Mouse (Mus musculus) megakaryocyte, embryonic 14.5 days (primary cell): ENCODE results near the gene Lrrc56. TPM values are rescaled to one million over a fixed set of nuclear protein-coding genes. Genes with fewer than 3 reads are reported as not detected.
A peak's percentile ranks its signal among the peaks of the same experiment; 100 is the strongest.

Experiments
- H3K27me3 ChIP-seq: replicated peaks from 2 replicates; pipeline ENCODE3; 2012; ENCODE audit warnings: inconsistent platforms
- H3K36me3 ChIP-seq: replicated peaks from 2 replicates; pipeline ENCODE3; 2012; ENCODE audit warnings: low read length, inconsistent platforms, mixed read lengths
- H3K4me1 ChIP-seq: 2 replicates; pipeline ENCODE4 v1.6.1; 2012; ENCODE audit warnings: inconsistent platforms
- H3K4me3 ChIP-seq: replicated peaks from 2 replicates; pipeline ENCODE3; 2012; ENCODE audit warnings: moderate library complexity, mild to moderate bottlenecking, inconsistent platforms
- H3K9me3 ChIP-seq: 2 replicates; pipeline ENCODE4 v1.6.1; 2012; ENCODE audit warnings: inconsistent platforms
- FLI1 ChIP-seq: IDR thresholded peaks from 2 replicates; pipeline ENCODE4 v1.6.1; 2012; ENCODE audit warnings: low read length, inconsistent platforms, mixed read lengths
- GATA1 ChIP-seq: IDR thresholded peaks from 3 replicates; pipeline ENCODE4 v1.6.1; 2012; ENCODE audit warnings: mixed read lengths, low read length, inconsistent platforms, borderline replicate concordance
- polyA plus RNA-seq: library from polyadenylated mRNA; stranded (reverse); fragments of >175 nt; gene quantifications from 2 replicates; pipeline ENCODE4 v1.2.3, GENCODE M21; 2012; ENCODE audit warnings: low replicate concordance; ENCODE audit not compliant: insufficient read depth

The Lrrc56 gene
- polyA plus RNA-seq: 12.2 and 18.5 TPM in 2 replicates

GRCm38 (mm10) chr7:141193948-141194347, at the start of gene Lrrc56, which contains the start of gene Hras:
TSS of gene Lrrc56 (plus strand) at chr7:141194157.
TSS of gene Hras (minus strand) at chr7:141194005.
- TF ChIP-seq GATA1: no peak
- no peak for TF ChIP-seq FLI1
- Histone ChIP-seq H3K27me3 (no peaks in the 10 kb centered on the region), H3K4me3 (peak within 1 kb of the TSS; percentile 96), H3K36me3 (peaks cover 54% of the 10 kb centered on the region), H3K4me1 (peaks cover 56% of the 10 kb centered on the region), H3K9me3 (no peaks in the 10 kb centered on the region)

- Histone ChIP-seq H3K4me3 (peak overlapping the region; percentile 59), H3K36me3 (peaks cover 76% of the 10 kb centered on the region), H3K9me3 (no peaks in the 10 kb centered on the region), H3K27me3 (no peaks in the 10 kb centered on the region), H3K4me1 (peaks cover 72% of the 10 kb centered on the region)
- TF ChIP-seq FLI1 (no peak), GATA1 (no peak)
Observed at GRCm38 (mm10) chr7:141144650-141145049, 49.3 kb upstream of the Lrrc56 start.

GRCm38 (mm10) chr7:141145403-141145802, 48.6 kb upstream of the Lrrc56 start:
- no peaks in the 10 kb centered on the region for H3K9me3 ChIP-seq
- H3K4me3 ChIP-seq: peak overlapping the region; percentile 31
- H3K4me1 ChIP-seq: peaks cover 70% of the 10 kb centered on the region
- H3K27me3 ChIP-seq: no peaks in the 10 kb centered on the region
- TF ChIP-seq GATA1 (no peak), FLI1 (no peak)
- H3K36me3 ChIP-seq: peaks cover 77% of the 10 kb centered on the region

DNA sequence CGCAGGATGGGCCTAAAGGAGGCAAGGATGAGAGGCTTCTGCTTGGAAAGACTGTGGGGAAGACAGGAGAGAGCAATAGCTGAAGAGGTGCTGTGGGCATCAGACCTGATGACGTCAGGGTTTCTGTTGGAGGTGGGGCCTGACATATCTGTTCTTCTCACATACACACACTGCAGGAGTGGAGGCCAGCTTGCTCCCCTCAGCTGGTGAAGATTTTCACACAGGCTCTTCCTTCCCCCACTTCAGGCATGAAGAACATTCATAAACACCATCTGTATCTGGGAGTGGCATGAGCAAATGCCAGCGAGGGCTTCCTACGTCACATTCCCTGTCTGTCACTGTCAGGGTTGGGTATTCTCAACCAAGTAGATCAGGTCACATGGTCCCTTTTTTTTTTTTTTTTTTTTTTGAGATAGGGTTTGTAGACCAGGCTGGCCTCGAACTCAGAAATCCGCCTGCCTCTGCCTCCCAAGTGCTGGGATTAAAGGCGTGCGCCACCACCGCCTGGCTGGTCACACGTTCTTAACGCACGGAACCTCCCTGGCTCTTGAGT, 47.8 kb upstream of the Lrrc56 start:
- TF ChIP-seq GATA1: no peak
- no peak for TF ChIP-seq FLI1
- no peaks in the 10 kb centered on the region for H3K9me3 ChIP-seq
- peaks cover 65% of the 10 kb centered on the region for H3K4me1 ChIP-seq
- peaks cover 81% of the 10 kb centered on the region for H3K36me3 ChIP-seq
- H3K4me3 ChIP-seq: peak overlapping the region; percentile 43
- H3K27me3 ChIP-seq: no peaks in the 10 kb centered on the region

DNA sequence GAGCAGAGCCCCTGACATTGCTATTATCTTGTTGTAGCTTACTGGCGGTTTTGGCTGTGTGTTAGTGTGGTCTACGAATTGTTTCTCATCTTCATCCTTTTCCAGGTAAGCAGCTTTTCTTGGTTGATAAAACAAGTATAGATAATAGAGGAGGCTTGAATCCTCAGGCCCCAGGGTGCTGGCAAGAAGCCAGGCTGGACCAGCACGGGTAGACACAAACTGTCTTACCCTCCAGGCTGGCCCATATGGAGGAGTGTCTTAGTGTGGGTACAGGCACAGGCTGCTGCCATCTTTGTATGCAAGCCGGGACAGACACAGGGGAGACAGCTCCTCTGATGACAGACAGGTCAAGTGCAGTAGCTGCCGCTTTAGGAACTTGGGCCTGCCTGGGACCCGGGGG, 46.9 kb upstream of the Lrrc56 start:
- H3K27me3 ChIP-seq: no peaks in the 10 kb centered on the region
- H3K4me3 ChIP-seq: no peak overlapping the region
- TF ChIP-seq GATA1: no peak
- no peak for TF ChIP-seq FLI1
- H3K9me3 ChIP-seq: no peaks in the 10 kb centered on the region
- H3K36me3 ChIP-seq: peaks cover 84% of the 10 kb centered on the region
- H3K4me1 ChIP-seq: peaks cover 56% of the 10 kb centered on the region

DNA sequence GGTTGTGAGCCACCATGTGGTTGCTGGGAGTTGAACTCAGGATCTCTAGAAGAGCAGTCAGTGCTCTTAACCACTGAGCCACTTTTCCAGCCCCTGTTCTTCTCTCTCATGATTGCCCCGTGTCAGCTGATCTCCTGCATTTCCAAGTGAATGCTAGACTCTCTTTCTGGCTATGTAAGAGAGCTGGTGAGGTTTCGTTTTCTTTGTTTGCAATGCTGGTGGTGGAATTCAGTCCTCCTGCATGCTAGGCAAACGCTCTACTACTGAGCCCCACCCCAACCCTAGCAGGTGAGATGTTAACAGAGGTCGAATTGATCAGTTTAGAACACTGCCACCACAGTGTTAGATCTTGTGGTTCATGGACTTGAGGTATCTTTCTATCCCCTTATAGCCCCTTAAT, 45.3 kb upstream of the Lrrc56 start:
- H3K4me1 ChIP-seq: peaks cover 47% of the 10 kb centered on the region
- H3K27me3 ChIP-seq: no peaks in the 10 kb centered on the region
- H3K36me3 ChIP-seq: peaks cover 86% of the 10 kb centered on the region
- H3K9me3 ChIP-seq: no peaks in the 10 kb centered on the region
- TF ChIP-seq FLI1 (no peak), GATA1 (no peak)
- H3K4me3 ChIP-seq: no peak overlapping the region

- Histone ChIP-seq H3K4me3 (no peak overlapping the region), H3K4me1 (peaks cover 40% of the 10 kb centered on the region), H3K9me3 (no peaks in the 10 kb centered on the region), H3K36me3 (peaks cover 90% of the 10 kb centered on the region), H3K27me3 (no peaks in the 10 kb centered on the region)
- TF ChIP-seq GATA1 (no peak), FLI1 (no peak)
Observed at GRCm38 (mm10) chr7:141155362-141155761, 38.6 kb upstream of the Lrrc56 start.

GRCm38 (mm10) chr7:141164397-141164796, 29.6 kb upstream of the Lrrc56 start:
- H3K27me3 ChIP-seq: no peaks in the 10 kb centered on the region
- TF ChIP-seq FLI1: no peak
- no peak for TF ChIP-seq GATA1
- peaks cover 77% of the 10 kb centered on the region for H3K36me3 ChIP-seq
- H3K4me1 ChIP-seq: peaks cover 53% of the 10 kb centered on the region
- no peaks in the 10 kb centered on the region for H3K9me3 ChIP-seq
- no peak overlapping the region for H3K4me3 ChIP-seq

GRCm38 (mm10) chr7:141164850-141165249, 29.1 kb upstream of the Lrrc56 start:
- Histone ChIP-seq H3K27me3 (no peaks in the 10 kb centered on the region), H3K36me3 (peaks cover 72% of the 10 kb centered on the region), H3K4me3 (peak overlapping the region; percentile 44), H3K4me1 (peaks cover 58% of the 10 kb centered on the region), H3K9me3 (no peaks in the 10 kb centered on the region)
- TF ChIP-seq FLI1 (no peak), GATA1 (no peak)

GRCm38 (mm10) chr7:141167901-141168517, 25.9 kb upstream of the Lrrc56 start:
- peak overlapping the region; percentile 94 for H3K4me3 ChIP-seq
- peaks cover 71% of the 10 kb centered on the region for H3K4me1 ChIP-seq
- H3K9me3 ChIP-seq: no peaks in the 10 kb centered on the region
- peaks cover 42% of the 10 kb centered on the region for H3K36me3 ChIP-seq
- H3K27me3 ChIP-seq: no peaks in the 10 kb centered on the region
- TF ChIP-seq FLI1 (no peak), GATA1 (no peak)
